Mouse (Mus musculus) heart, adult 2 months (tissue): ENCODE measurements around the gene Gab2. TPM values are rescaled to one million over a fixed set of nuclear protein-coding genes. Genes with fewer than 3 reads are reported as not detected.

Experiments
- DNase-seq, 2 experiments: peaks; one replicate each; pipeline ENCODE4 v3.0.0; 2021
- H3K27ac ChIP-seq: fragments of 200-600 bp; 2 replicates; pipeline ENCODE4 v1.8.1; 2022
- H3K27me3 ChIP-seq: fragments of 200-500 bp; 2 replicates; pipeline ENCODE4 v1.6.1; 2012; ENCODE audit warnings: mild to moderate bottlenecking, low read length, inconsistent platforms, mixed read lengths; ENCODE audit not compliant: control insufficient read depth, insufficient read depth
- H3K36me3 ChIP-seq: fragments of 200-500 bp; 2 replicates; pipeline ENCODE4 v1.6.1; 2012; ENCODE audit warnings: low read length, inconsistent platforms; ENCODE audit not compliant: control insufficient read depth, insufficient read depth
- H3K4me1 ChIP-seq: fragments of 200-500 bp; 2 replicates; pipeline ENCODE4 v1.6.1; 2011; ENCODE audit warnings: low read length; ENCODE audit not compliant: control insufficient read depth, insufficient read depth
- H3K4me3 ChIP-seq: fragments of 200-600 bp; 2 replicates; pipeline ENCODE4 v1.8.1; 2022
- H3K79me2 ChIP-seq: fragments of 200-500 bp; replicated peaks from 2 replicates; pipeline ENCODE4 v1.6.1; 2012; ENCODE audit warnings: mild to moderate bottlenecking, inconsistent platforms, low read length, moderate library complexity, mixed read lengths; ENCODE audit not compliant: control insufficient read depth, insufficient read depth
- H3K9ac ChIP-seq: fragments of 200-500 bp; 2 replicates; pipeline ENCODE4 v1.6.1; 2012; ENCODE audit warnings: low read depth, mild to moderate bottlenecking, control low read depth, inconsistent platforms, low read length, mixed read lengths
- CTCF ChIP-seq: fragments of 200-600 bp; IDR thresholded peaks from 2 replicates; pipeline ENCODE4 v1.8.1; 2022; ENCODE audit warnings: antibody characterized with exemption, mild to moderate bottlenecking, moderate library complexity
- EP300 ChIP-seq: fragments of 200-500 bp; IDR thresholded peaks from 2 replicates; pipeline ENCODE4 v1.6.1; 2011; ENCODE audit warnings: low read depth, low read length, control low read depth; ENCODE audit not compliant: insufficient read depth
- POLR2A ChIP-seq: fragments of 200-500 bp; IDR thresholded peaks from 2 replicates; pipeline ENCODE4 v1.6.1; 2011; ENCODE audit warnings: mild to moderate bottlenecking, low read depth, low read length, control low read depth; ENCODE audit not compliant: insufficient read depth
- WGBS: fragments of 180-500 bp; shearing (Covaris S2); methylation state at CpG from one replicate; pipeline ENCODE4 v1.1.7; 2018; 5-methylcytosine and 5-hydroxymethylcytosine counted together
- intact Hi-C: fragments of 180-260 bp; cut with DNase I; formaldehyde crosslinking; loops from one replicate; pipeline ENCODE4 v1.15.1; 2025
- polyA plus RNA-seq: library from polyadenylated mRNA; depleted of rRNA; stranded (reverse); fragments of >200 nt; gene quantifications from 2 replicates; pipeline ENCODE4 v1.2.3, GENCODE M21; 2012
- total RNA-seq, 2 experiments: library from RNA; stranded (reverse); gene quantifications; 2 replicates each; pipeline ENCODE4 v1.2.3; 2021

Gene Gab2
- total and polyA plus RNA-seq, 3 experiments, result 15.9 to 17.6 (median 16.4) TPM

GRCm38 (mm10) chr7:97305206-97305605, 223.8 kb downstream of the Gab2 start:
- no peaks in the 10 kb centered on the region for H3K36me3 ChIP-seq
- H3K4me1 ChIP-seq, result no peaks in the 10 kb centered on the region
- no peak overlapping the region for H3K9ac ChIP-seq
- DNase-seq, result peak in 1 of 2 experiments; percentile 11
- H3K4me3 ChIP-seq, result no peak overlapping the region
- intact Hi-C loops, result no loop called here
- no peaks in the 10 kb centered on the region for H3K79me2 ChIP-seq
- no peak overlapping the region for H3K27ac ChIP-seq
- TF ChIP-seq CTCF, result no peak
- TF ChIP-seq EP300, result no peak
- TF ChIP-seq POLR2A, result no peak
- 78% methylated on average over 4 of the region's 4 CpGs for WGBS
- no peaks in the 10 kb centered on the region for H3K27me3 ChIP-seq

- no peaks in the 10 kb centered on the region for H3K27me3 ChIP-seq
- peak in 1 of 2 experiments; percentile 8 for DNase-seq
- intact Hi-C loops, result no loop called here
- H3K79me2 ChIP-seq, result no peaks in the 10 kb centered on the region
- WGBS, result 96% methylated on average over 2 of the region's 2 CpGs
- H3K36me3 ChIP-seq, result no peaks in the 10 kb centered on the region
- H3K9ac ChIP-seq, result no peak overlapping the region
- no peaks in the 10 kb centered on the region for H3K4me1 ChIP-seq
- H3K4me3 ChIP-seq, result no peak overlapping the region
- H3K27ac ChIP-seq, result no peak overlapping the region
- no peak for TF ChIP-seq POLR2A
- no peak for TF ChIP-seq EP300
- TF ChIP-seq CTCF, result no peak
Measured at GRCm38 (mm10) chr7:97306813-97307212, 225.4 kb downstream of the Gab2 start.

GRCm38 (mm10) chr7:97307546-97307945, 226.2 kb downstream of the Gab2 start:
- Histone ChIP-seq H3K9ac (no peak overlapping the region), H3K27ac (no peak overlapping the region), H3K4me3 (no peak overlapping the region), H3K4me1 (no peaks in the 10 kb centered on the region), H3K27me3 (no peaks in the 10 kb centered on the region), H3K36me3 (no peaks in the 10 kb centered on the region), H3K79me2 (no peaks in the 10 kb centered on the region)
- 100% methylated on average over 1 of the region's 1 CpGs for WGBS
- peak; percentile 1 to 11 for DNase-seq
- intact Hi-C loops, result no loop called here
- no peak for TF ChIP-seq POLR2A
- no peak for TF ChIP-seq EP300
- TF ChIP-seq CTCF, result no peak

- H3K27ac ChIP-seq, result no peak overlapping the region
- no peaks in the 10 kb centered on the region for H3K4me1 ChIP-seq
- DNase-seq, result peak; percentile 1 to 14
- no peaks in the 10 kb centered on the region for H3K27me3 ChIP-seq
- H3K79me2 ChIP-seq, result no peaks in the 10 kb centered on the region
- no peak for TF ChIP-seq CTCF
- TF ChIP-seq POLR2A, result no peak
- TF ChIP-seq EP300, result no peak
- no peak overlapping the region for H3K4me3 ChIP-seq
- H3K9ac ChIP-seq, result no peak overlapping the region
- H3K36me3 ChIP-seq, result no peaks in the 10 kb centered on the region
- intact Hi-C loops, result no loop called here
- WGBS, result 85% methylated on average over 4 of the region's 4 CpGs
Measured at GRCm38 (mm10) chr7:97309461-97310340, 228.3 kb downstream of the Gab2 start.

- WGBS, result 94% methylated on average over 3 of the region's 3 CpGs
- no peaks in the 10 kb centered on the region for H3K79me2 ChIP-seq
- H3K9ac ChIP-seq, result no peak overlapping the region
- no peaks in the 10 kb centered on the region for H3K4me1 ChIP-seq
- DNase-seq, result no peak
- H3K4me3 ChIP-seq, result no peak overlapping the region
- intact Hi-C loops, result no loop called here
- H3K36me3 ChIP-seq, result no peaks in the 10 kb centered on the region
- no peaks in the 10 kb centered on the region for H3K27me3 ChIP-seq
- H3K27ac ChIP-seq, result no peak overlapping the region
- TF ChIP-seq CTCF, result no peak
- no peak for TF ChIP-seq EP300
- no peak for TF ChIP-seq POLR2A
Measured at GRCm38 (mm10) chr7:97310341-97310635, 228.9 kb downstream of the Gab2 start.

GRCm38 (mm10) chr7:97311620-97312019, 230.2 kb downstream of the Gab2 start:
- TF ChIP-seq EP300 (no peak), POLR2A (no peak), CTCF (no peak)
- Histone ChIP-seq H3K79me2 (no peaks in the 10 kb centered on the region), H3K27me3 (no peaks in the 10 kb centered on the region), H3K9ac (no peak overlapping the region), H3K27ac (no peak overlapping the region), H3K36me3 (no peaks in the 10 kb centered on the region), H3K4me3 (no peak overlapping the region), H3K4me1 (no peaks in the 10 kb centered on the region)
- intact Hi-C loops, result no loop called here
- peak in 1 of 2 experiments; percentile 18 for DNase-seq
- 82% methylated on average over 14 of the region's 14 CpGs for WGBS
